Mouse (Mus musculus): ENCODE data around the gene Olfr347.

The Olfr347 gene

GRCm38 (mm10) chr2:36731602-36732001 is at the start of gene Olfr347:
TSS of gene Olfr347 (plus strand) at chr2:36731902.
- in situ Hi-C loops (cut with MseI, MboI), result loop anchor here (25.0 kb wide), 1 partner anchor 606 kb away; the partner anchor contains the start of gene Olfr368 (in 2 of the 2)

DNA sequence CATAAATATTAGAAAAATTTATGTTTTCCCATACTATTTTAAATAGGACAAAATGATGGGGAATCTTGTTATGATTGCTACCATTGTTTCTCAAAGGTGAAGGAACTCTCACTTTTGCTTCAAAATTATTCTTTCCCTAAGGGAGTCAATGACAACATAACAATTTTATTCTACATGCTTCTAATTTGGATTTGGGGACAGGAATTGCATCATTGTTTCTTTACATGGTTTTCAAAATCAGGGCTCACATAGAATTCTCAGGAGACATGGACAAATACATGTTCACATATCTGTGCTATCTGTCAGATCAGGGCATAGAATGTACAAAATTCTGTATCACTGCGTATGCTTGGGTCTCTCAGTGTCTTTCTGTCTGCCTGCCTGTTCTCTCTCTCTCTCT is 46.2 kb upstream of the Olfr347 start, which contains the start of gene Olfr346:
Olfr346 (plus strand) TSS at position 301 of the 400 bp plus-strand sequence.
- in situ Hi-C loops (cut with MseI, MboI), result no loop called here

DNA sequence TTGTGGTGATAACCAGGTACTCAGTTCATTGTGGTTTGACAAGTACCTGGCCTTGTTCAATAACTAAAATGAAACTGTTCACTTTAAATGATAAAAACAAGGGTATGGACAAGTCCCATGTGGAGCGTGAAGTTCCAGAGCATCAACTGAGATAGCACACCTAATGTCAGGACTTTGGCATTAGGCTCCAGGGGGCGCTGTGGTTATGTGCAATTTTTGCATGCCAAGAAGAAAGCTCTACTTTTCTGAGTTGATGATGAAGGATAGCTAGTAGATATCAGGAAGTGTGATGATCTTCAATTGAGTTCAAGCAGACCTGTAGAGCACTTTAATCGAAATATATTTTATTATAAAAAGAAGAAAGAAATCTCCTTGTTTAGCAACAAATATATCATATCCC is 4.5 kb downstream of the Olfr347 start:
- in situ Hi-C loops (cut with MseI, MboI), result loop anchor here (25.0 kb wide), 1 partner anchor 601 kb away; the partner anchor contains the start of gene Olfr368 (in 2 of the 2)

- in situ Hi-C loops (cut with MseI, MboI), result no loop called here
Observed at GRCm38 (mm10) chr2:36783976-36784375, 52.3 kb downstream of the Olfr347 start, which contains the start of gene Olfr348. TSS of gene Olfr348 (plus strand) at chr2:36784276.
